Mouse (Mus musculus) stomach, embryonic 16.5 days (tissue): ENCODE results near the gene Kifc3. TPM values are rescaled to one million over a fixed set of nuclear protein-coding genes. Genes with fewer than 3 reads are reported as not detected.

Source experiments
- ATAC-seq: fragments of 200-750 bp; cut with Nextera tagmentation; 2 replicates; pipeline ENCODE4 v1.8.0; 2017; ENCODE audit warnings: moderate number of reproducible peaks, moderate TSS enrichment; ENCODE audit not compliant: insufficient read depth, low FRiP score
- H3K27ac ChIP-seq: fragments of 300-500 bp; sonication (generic); 2 replicates; pipeline ENCODE4 v1.5.1; 2014; ENCODE audit warnings: low read length
- H3K27me3 ChIP-seq: fragments of 300-500 bp; sonication (generic); 2 replicates; pipeline ENCODE4 v1.6.1; 2014; ENCODE audit warnings: low read length, control low read depth, mixed read lengths; ENCODE audit not compliant: control insufficient read depth, insufficient read depth
- H3K36me3 ChIP-seq: fragments of 300-500 bp; sonication (generic); 2 replicates; pipeline ENCODE4 v1.6.1; 2014; ENCODE audit warnings: low read length; ENCODE audit not compliant: control insufficient read depth, insufficient read depth
- H3K4me1 ChIP-seq: fragments of 300-500 bp; sonication (generic); 2 replicates; pipeline ENCODE4 v1.6.1; 2014; ENCODE audit warnings: low read length, control low read depth, mixed read lengths; ENCODE audit not compliant: control insufficient read depth, insufficient read depth
- H3K4me2 ChIP-seq: fragments of 300-500 bp; sonication (generic); 2 replicates; pipeline ENCODE4 v1.6.1; 2014; ENCODE audit warnings: low read depth, low read length, mixed read lengths
- H3K4me3 ChIP-seq: fragments of 300-500 bp; sonication (generic); replicated peaks from 2 replicates; pipeline ENCODE4 v1.5.1; 2014; ENCODE audit warnings: mild to moderate bottlenecking, low read length
- H3K9ac ChIP-seq: fragments of 300-500 bp; sonication (generic); 2 replicates; pipeline ENCODE4 v1.6.1; 2014; ENCODE audit warnings: low read length
- H3K9me3 ChIP-seq: fragments of 300-500 bp; sonication (generic); replicated peaks from 2 replicates; pipeline ENCODE4 v1.6.1; 2016; ENCODE audit warnings: low read length, control low read depth; ENCODE audit not compliant: control insufficient read depth
- WGBS: fragments of 180-500 bp; shearing (Covaris S2); extraction: QIAGEN DNeasy Blood & Tissue Kit; methylation state at CpG from one replicate; pipeline ENCODE4 v1.1.7; 2014; 5-methylcytosine and 5-hydroxymethylcytosine counted together
- polyA plus RNA-seq: library from polyadenylated mRNA; unstranded; fragments of >200 nt; fragmentation: Nextera tagmentation; extraction: Ambion mirVana; gene quantifications from 2 replicates; pipeline ENCODE4 v1.2.1, GENCODE M21; 2015

Gene Kifc3
- polyA plus RNA-seq, 1 experiment from 2014 or later: 13.3 TPM

DNA sequence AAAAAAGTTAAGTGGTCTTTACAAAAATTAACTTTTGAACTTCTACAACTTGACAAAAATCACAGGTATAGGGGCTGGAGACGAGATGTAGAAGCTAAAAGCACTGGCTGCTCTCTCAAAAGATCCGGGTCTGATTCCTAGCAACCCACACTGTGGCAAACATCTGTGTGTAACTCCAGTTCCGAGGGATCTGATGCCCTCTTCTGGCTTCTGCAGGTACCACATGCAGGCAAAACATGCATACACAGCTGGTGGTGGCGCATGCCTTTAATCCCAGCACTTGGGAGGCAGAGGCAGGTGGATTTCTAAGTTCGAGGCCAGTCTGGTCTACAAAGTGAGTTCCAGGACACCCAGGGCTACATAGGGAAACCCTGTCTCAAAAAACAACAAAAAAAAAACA is 79.2 kb downstream of the Kifc3 start:
- Histone ChIP-seq H3K4me2 (no peak overlapping the region), H3K9ac (no peak overlapping the region), H3K9me3 (no peaks in the 10 kb centered on the region), H3K27me3 (no peaks in the 10 kb centered on the region), H3K4me1 (no peaks in the 10 kb centered on the region), H3K4me3 (no peak overlapping the region), H3K36me3 (no peaks in the 10 kb centered on the region), H3K27ac (no peak overlapping the region)
- ATAC-seq: no peak
- WGBS: 94% methylated on average over 5 of the region's 5 CpGs

DNA sequence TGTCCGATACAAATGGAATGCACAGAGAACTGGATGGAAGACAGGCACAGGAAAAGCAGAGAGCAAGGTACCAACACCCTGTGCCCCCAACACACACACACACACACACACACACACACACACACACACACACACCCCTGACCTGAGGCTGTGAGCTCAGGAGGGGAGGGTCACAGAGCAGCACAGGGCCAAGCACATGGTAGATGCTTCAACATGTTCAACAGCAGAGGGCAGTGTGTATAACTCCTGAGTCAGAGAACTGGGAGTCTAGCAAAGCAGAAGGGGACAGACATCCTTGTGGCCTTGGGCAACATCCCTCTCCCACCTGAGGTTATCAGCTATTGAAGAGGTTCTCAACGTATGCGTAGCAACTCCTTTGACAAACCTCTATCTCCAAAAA is 88.9 kb downstream of the Kifc3 start:
- no peak overlapping the region for H3K27ac ChIP-seq
- H3K9me3 ChIP-seq: no peaks in the 10 kb centered on the region
- H3K27me3 ChIP-seq: no peaks in the 10 kb centered on the region
- no peak overlapping the region for H3K9ac ChIP-seq
- H3K4me3 ChIP-seq: no peak overlapping the region
- H3K36me3 ChIP-seq: no peaks in the 10 kb centered on the region
- ATAC-seq: no peak; the same call in 1 of the 2 replicates
- H3K4me2 ChIP-seq: no peak overlapping the region
- 76% methylated on average over 3 of the region's 3 CpGs for WGBS
- no peaks in the 10 kb centered on the region for H3K4me1 ChIP-seq

DNA sequence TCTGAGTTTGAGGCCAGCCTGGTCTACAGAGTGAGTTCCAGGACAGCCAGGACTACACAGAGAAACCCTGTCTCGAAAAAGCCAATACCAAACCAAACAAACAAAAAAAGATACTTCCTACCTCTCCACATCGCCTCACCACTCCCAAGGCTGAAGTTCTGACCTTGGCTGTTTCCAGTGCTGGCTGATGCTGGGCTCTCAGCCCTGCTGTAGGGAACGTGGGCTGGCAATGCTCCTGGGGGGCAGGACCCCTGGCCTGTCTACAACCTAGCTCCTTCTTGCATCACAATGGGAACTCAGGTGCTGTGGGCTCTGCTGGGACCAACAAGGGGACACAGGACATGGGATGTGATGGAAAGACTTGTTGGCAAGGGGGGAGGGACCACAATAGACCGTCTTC is 89.5 kb downstream of the Kifc3 start:
- H3K27ac ChIP-seq: no peak overlapping the region
- no peak overlapping the region for H3K9ac ChIP-seq
- H3K4me3 ChIP-seq: no peak overlapping the region
- no peak overlapping the region for H3K4me2 ChIP-seq
- peaks cover 4% of the 10 kb centered on the region; the same call in 1 of the 2 replicates for H3K36me3 ChIP-seq
- 79% methylated on average over 4 of the region's 4 CpGs for WGBS
- H3K27me3 ChIP-seq: no peaks in the 10 kb centered on the region
- no peaks in the 10 kb centered on the region for H3K9me3 ChIP-seq
- no peaks in the 10 kb centered on the region for H3K4me1 ChIP-seq
- ATAC-seq: no peak

DNA sequence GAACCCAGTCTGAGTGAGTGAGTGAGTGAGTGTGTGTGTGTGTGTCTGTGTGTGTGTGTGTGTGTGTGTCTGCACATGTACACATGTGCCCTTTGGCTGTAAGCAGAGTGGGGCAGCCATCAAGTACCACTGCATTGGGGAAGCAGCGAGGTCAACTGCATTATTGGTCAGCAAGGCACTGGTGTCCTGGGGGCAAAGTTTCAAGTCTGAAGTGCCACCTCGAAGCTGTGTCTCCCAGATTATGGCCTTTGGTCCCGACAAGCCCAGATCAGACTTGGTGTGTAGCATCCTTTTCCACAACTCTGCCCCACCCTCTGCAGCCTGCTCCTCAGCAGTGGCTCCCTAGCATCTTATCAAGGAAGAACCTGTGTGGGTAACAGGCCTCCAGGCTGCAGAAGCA is 90.0 kb downstream of the Kifc3 start:
- H3K27me3 ChIP-seq: no peaks in the 10 kb centered on the region
- peaks cover 5% of the 10 kb centered on the region; the same call in 1 of the 2 replicates for H3K36me3 ChIP-seq
- H3K4me2 ChIP-seq: no peak overlapping the region
- no peak overlapping the region for H3K9ac ChIP-seq
- H3K4me3 ChIP-seq: no peak overlapping the region
- 82% methylated on average over 3 of the region's 3 CpGs for WGBS
- ATAC-seq: no peak
- no peaks in the 10 kb centered on the region for H3K9me3 ChIP-seq
- no peaks in the 10 kb centered on the region for H3K4me1 ChIP-seq
- H3K27ac ChIP-seq: no peak overlapping the region

DNA sequence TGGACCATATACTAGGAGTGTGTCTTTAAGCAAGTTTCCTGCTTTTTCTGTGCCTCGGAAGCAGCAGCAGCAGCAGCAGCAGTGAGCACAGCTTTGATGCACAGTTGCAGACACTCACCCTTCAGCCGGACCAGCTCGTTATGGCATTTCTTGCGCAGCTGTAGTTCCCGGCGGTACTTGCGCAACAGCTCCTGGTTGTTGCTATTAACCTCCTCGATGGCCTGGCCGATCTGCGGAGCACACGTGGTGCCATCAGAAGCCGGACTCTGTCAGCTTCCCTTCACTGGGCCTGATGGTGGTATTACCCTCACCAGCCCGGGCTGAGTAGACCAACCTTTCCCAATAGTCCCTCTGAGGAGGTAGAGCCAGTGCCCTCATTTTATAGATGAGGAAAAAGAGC is 95.3 kb downstream of the Kifc3 start:
- 88% methylated on average over 13 of the region's 13 CpGs for WGBS

GRCm38 (mm10) chr8:95101972-95102371 is 100.6 kb downstream of the Kifc3 start:
- Histone ChIP-seq H3K4me3 (no peak overlapping the region), H3K4me2 (no peak overlapping the region), H3K27ac (no peak overlapping the region), H3K9me3 (no peaks in the 10 kb centered on the region), H3K9ac (no peak overlapping the region), H3K4me1 (no peaks in the 10 kb centered on the region), H3K36me3 (0 out of 2 replicates have a peak, but pooled peaks cover 6% of the 10 kb centered on the region), H3K27me3 (no peaks in the 10 kb centered on the region)
- ATAC-seq: no peak
- 76% methylated on average over 4 of the region's 4 CpGs for WGBS

More for the DNA sequence above, 95.3 kb downstream of the Kifc3 start:
- Histone ChIP-seq H3K4me3 (no peak overlapping the region), H3K9me3 (no peaks in the 10 kb centered on the region), H3K4me1 (no peaks in the 10 kb centered on the region), H3K9ac (no peak overlapping the region), H3K27ac (no peak overlapping the region), H3K36me3 (peaks cover 5% of the 10 kb centered on the region; the same call in 1 of the 2 replicates), H3K4me2 (no peak overlapping the region), H3K27me3 (no peaks in the 10 kb centered on the region)
- no peak for ATAC-seq

- ATAC-seq: no peak; the same call in 1 of the 2 replicates
- H3K27me3 ChIP-seq: no peaks in the 10 kb centered on the region
- H3K9me3 ChIP-seq: no peaks in the 10 kb centered on the region
- 16% methylated on average over 5 of the region's 5 CpGs for WGBS
- H3K9ac ChIP-seq: no peak overlapping the region
- peaks cover 14% of the 10 kb centered on the region; the same call in 1 of the 2 replicates for H3K36me3 ChIP-seq
- H3K4me2 ChIP-seq: no peak overlapping the region
- no peak overlapping the region for H3K27ac ChIP-seq
- H3K4me3 ChIP-seq: no peak overlapping the region
- H3K4me1 ChIP-seq: no peaks in the 10 kb centered on the region
Observed at GRCm38 (mm10) chr8:95099009-95099408, 103.6 kb downstream of the Kifc3 start.

GRCm38 (mm10) chr8:95093574-95093973 is 109.0 kb downstream of the Kifc3 start:
- Histone ChIP-seq H3K9ac (no peak overlapping the region), H3K9me3 (no peaks in the 10 kb centered on the region), H3K4me2 (no peak overlapping the region), H3K27ac (no peak overlapping the region), H3K4me3 (no peak overlapping the region), H3K27me3 (no peaks in the 10 kb centered on the region), H3K36me3 (peaks cover 8% of the 10 kb centered on the region; the same call in 1 of the 2 replicates), H3K4me1 (no peaks in the 10 kb centered on the region)
- ATAC-seq: no peak
- 81% methylated on average over 4 of the region's 4 CpGs for whole genome bisulfite sequencing

- 0 out of 2 replicates have a peak overlapping the region, but pooled peaks have one; percentile 0 for H3K9ac ChIP-seq
- no peaks in the 10 kb centered on the region for H3K9me3 ChIP-seq
- H3K4me3 ChIP-seq: no peak overlapping the region
- H3K4me2 ChIP-seq: no peak overlapping the region
- H3K4me1 ChIP-seq: peaks cover 8% of the 10 kb centered on the region; the same call in 1 of the 2 replicates
- ATAC-seq: no peak
- H3K27ac ChIP-seq: no peak overlapping the region; the same call in 1 of the 2 replicates
- H3K27me3 ChIP-seq: no peaks in the 10 kb centered on the region
- WGBS: 75% methylated on average over 7 of the region's 7 CpGs
- no peaks in the 10 kb centered on the region for H3K36me3 ChIP-seq
Observed at GRCm38 (mm10) chr8:95085432-95086141, 117.0 kb downstream of the Kifc3 start.
